Mouse (Mus musculus) heart, embryonic 14.5 days (tissue): ENCODE data around the gene Clmn. TPM values are rescaled to one million over a fixed set of nuclear protein-coding genes. Genes with fewer than 3 reads are reported as not detected.

Experiments used
- ATAC-seq: fragments of 200-750 bp; cut with Nextera tagmentation; 2 replicates; pipeline ENCODE4 v1.8.0; 2017; ENCODE audit warnings: low read depth, moderate TSS enrichment; ENCODE audit not compliant: insufficient number of reproducible peaks, insufficient read depth, low FRiP score
- H3K27ac ChIP-seq, 2 experiments: fragments of 200-500 bp in 1 of 2; fragments of 300-500 bp in 1 of 2; sonication (generic) in 1 of 2; replicated peaks in 1 of 2; 2 replicates each; pipeline ENCODE4 v1.5.1; 2012 to 2014; ENCODE audit warnings: low read depth in 2 of 2, low read length in 2 of 2, control low read depth in 1 of 2, mild to moderate bottlenecking in 1 of 2, mixed read lengths in 1 of 2; ENCODE audit not compliant: control insufficient read depth in 1 of 2, insufficient read depth in 1 of 2
- H3K27me3 ChIP-seq: fragments of 300-500 bp; sonication (generic); 2 replicates; pipeline ENCODE4 v1.6.1; 2014; ENCODE audit warnings: mild to moderate bottlenecking, low read length, control low read depth; ENCODE audit not compliant: control insufficient read depth, insufficient read depth
- H3K36me3 ChIP-seq: fragments of 300-500 bp; sonication (generic); 2 replicates; pipeline ENCODE4 v1.6.1; 2014; ENCODE audit warnings: mild to moderate bottlenecking, control low read depth, low read length, mixed read lengths; ENCODE audit not compliant: control insufficient read depth, insufficient read depth
- H3K4me1 ChIP-seq, 2 experiments: fragments of 200-500 bp in 1 of 2; fragments of 300-500 bp in 1 of 2; sonication (generic) in 1 of 2; 2 replicates each; pipeline ENCODE4 v1.6.1; 2012 to 2014; ENCODE audit warnings: low read length in 2 of 2, control low read depth in 1 of 2, mixed read lengths in 1 of 2; ENCODE audit not compliant: control insufficient read depth in 2 of 2, insufficient read depth in 2 of 2
- H3K4me2 ChIP-seq: fragments of 300-500 bp; sonication (generic); 2 replicates; pipeline ENCODE4 v1.6.1; 2014; ENCODE audit warnings: mild to moderate bottlenecking, low read length
- H3K4me3 ChIP-seq, 2 experiments: fragments of 200-500 bp in 1 of 2; fragments of 300-500 bp in 1 of 2; sonication (generic) in 1 of 2; 2 replicates each; pipeline ENCODE4 v1.5.1; 2012 to 2014; ENCODE audit warnings: low read length in 2 of 2, mild to moderate bottlenecking in 2 of 2, control low read depth in 1 of 2, low read depth in 1 of 2, moderate library complexity in 1 of 2; ENCODE audit not compliant: control insufficient read depth in 1 of 2, insufficient read depth in 1 of 2
- H3K9ac ChIP-seq: fragments of 300-500 bp; sonication (generic); 2 replicates; pipeline ENCODE4 v1.6.1; 2014; ENCODE audit warnings: mild to moderate bottlenecking, low read length
- H3K9me3 ChIP-seq: fragments of 300-500 bp; sonication (generic); 2 replicates; pipeline ENCODE4 v1.6.1; 2016; ENCODE audit warnings: low read length, control low read depth; ENCODE audit not compliant: control insufficient read depth
- WGBS: fragments of 180-500 bp; shearing (Covaris S2); extraction: QIAGEN DNeasy Blood & Tissue Kit; methylation state at CpG from one replicate; pipeline ENCODE4 v1.1.7; 2014; 5-methylcytosine and 5-hydroxymethylcytosine counted together
- polyA plus RNA-seq: library from polyadenylated mRNA; unstranded; fragments of >200 nt; fragmentation: Nextera tagmentation; extraction: Ambion mirVana; gene quantifications from 2 replicates; pipeline ENCODE4 v1.2.1, GENCODE M21; 2014

Clmn gene
- polyA plus RNA-seq, 1 experiment from 2014 or later = 0.49 TPM

GRCm38 (mm10) chr12:104801494-104802260, 63.2 kb downstream of the Clmn start:
- no peak for ATAC-seq
- no peak overlapping the region for H3K9ac ChIP-seq
- 71% methylated on average over 9 of the region's 9 CpGs for WGBS
- no peaks in the 10 kb centered on the region for H3K36me3 ChIP-seq
- H3K27ac ChIP-seq = no peak overlapping the region
- H3K4me3 ChIP-seq = no peak overlapping the region
- H3K27me3 ChIP-seq = no peaks in the 10 kb centered on the region
- H3K4me1 ChIP-seq = no peaks in the 10 kb centered on the region
- no peak overlapping the region for H3K4me2 ChIP-seq
- peaks cover 15% of the 10 kb centered on the region for H3K9me3 ChIP-seq

- H3K9ac ChIP-seq = no peak overlapping the region
- H3K27ac ChIP-seq = no peak overlapping the region
- H3K4me3 ChIP-seq = no peak overlapping the region
- WGBS = 88% methylated on average over 3 of the region's 3 CpGs
- H3K9me3 ChIP-seq = peaks cover 15% of the 10 kb centered on the region
- H3K27me3 ChIP-seq = no peaks in the 10 kb centered on the region
- no peak overlapping the region for H3K4me2 ChIP-seq
- no peak for ATAC-seq
- H3K4me1 ChIP-seq = no peaks in the 10 kb centered on the region
- no peaks in the 10 kb centered on the region for H3K36me3 ChIP-seq
Measured at GRCm38 (mm10) chr12:104799365-104799764, 65.5 kb downstream of the Clmn start.

GRCm38 (mm10) chr12:104797905-104798304, 67.0 kb downstream of the Clmn start:
- H3K27me3 ChIP-seq = no peaks in the 10 kb centered on the region
- H3K9me3 ChIP-seq = peaks cover 15% of the 10 kb centered on the region
- H3K36me3 ChIP-seq = no peaks in the 10 kb centered on the region
- no peak overlapping the region for H3K27ac ChIP-seq
- peaks cover 0 to 2% of the 10 kb centered on the region in 2 experiments; a peak in 1 of 4 replicates for H3K4me1 ChIP-seq
- no peak overlapping the region for H3K4me3 ChIP-seq
- 92% methylated on average over 6 of the region's 6 CpGs for WGBS
- no peak overlapping the region for H3K9ac ChIP-seq
- ATAC-seq = no peak
- H3K4me2 ChIP-seq = no peak overlapping the region

GRCm38 (mm10) chr12:104796635-104797378, 68.1 kb downstream of the Clmn start:
- peaks cover 0 to 2% of the 10 kb centered on the region in 2 experiments; a peak in 1 of 4 replicates for H3K4me1 ChIP-seq
- peaks cover 15% of the 10 kb centered on the region for H3K9me3 ChIP-seq
- no peak overlapping the region for H3K4me2 ChIP-seq
- H3K27me3 ChIP-seq = no peaks in the 10 kb centered on the region
- no peak for ATAC-seq
- no peak overlapping the region for H3K9ac ChIP-seq
- H3K36me3 ChIP-seq = no peaks in the 10 kb centered on the region
- whole genome bisulfite sequencing = 83% methylated on average over 11 of the region's 11 CpGs
- no peak overlapping the region for H3K4me3 ChIP-seq
- H3K27ac ChIP-seq = no peak overlapping the region

- no peaks in the 10 kb centered on the region for H3K27me3 ChIP-seq
- no peak for ATAC-seq
- H3K27ac ChIP-seq = no peak overlapping the region
- 72% methylated on average over 5 of the region's 5 CpGs for WGBS
- H3K4me1 ChIP-seq = peaks cover 0 to 2% of the 10 kb centered on the region in 2 experiments; a peak in 1 of 4 replicates
- H3K4me3 ChIP-seq = no peak overlapping the region
- no peak overlapping the region for H3K9ac ChIP-seq
- no peaks in the 10 kb centered on the region for H3K36me3 ChIP-seq
- peaks cover 15% of the 10 kb centered on the region for H3K9me3 ChIP-seq
- H3K4me2 ChIP-seq = no peak overlapping the region
Measured at GRCm38 (mm10) chr12:104794957-104795356, 69.9 kb downstream of the Clmn start.

GRCm38 (mm10) chr12:104793486-104793885, 71.4 kb downstream of the Clmn start:
- Histone ChIP-seq H3K4me3 (no peak overlapping the region), H3K36me3 (no peaks in the 10 kb centered on the region), H3K27me3 (no peaks in the 10 kb centered on the region), H3K27ac (no peak overlapping the region), H3K4me1 (peaks cover 0 to 2% of the 10 kb centered on the region in 2 experiments; a peak in 1 of 4 replicates), H3K9ac (no peak overlapping the region), H3K4me2 (no peak overlapping the region), H3K9me3 (peaks cover 4% of the 10 kb centered on the region; the same call in 1 of the 2 replicates)
- ATAC-seq = no peak
- WGBS = 53% methylated on average over 12 of the region's 12 CpGs

GRCm38 (mm10) chr12:104777603-104778002, 87.3 kb downstream of the Clmn start:
- Histone ChIP-seq H3K36me3 (no peaks in the 10 kb centered on the region), H3K4me1 (no peaks in the 10 kb centered on the region), H3K9me3 (no peaks in the 10 kb centered on the region), H3K4me2 (no peak overlapping the region), H3K9ac (no peak overlapping the region), H3K27ac (no peak overlapping the region), H3K4me3 (no peak overlapping the region), H3K27me3 (no peaks in the 10 kb centered on the region)
- no peak for ATAC-seq
- WGBS = 84% methylated on average over 1 of the region's 1 CpGs
